Mouse (Mus musculus): ENCODE data around the gene Mtmr4. TPM values are rescaled to one million over a fixed set of nuclear protein-coding genes. Genes with fewer than 3 reads are reported as not detected.
A peak's percentile ranks its signal among the peaks of the same experiment; 100 is the strongest.

The Mtmr4 gene
- polyA plus RNA-seq, 1 experiment from 2014 or later, result 25.7 TPM

DNA sequence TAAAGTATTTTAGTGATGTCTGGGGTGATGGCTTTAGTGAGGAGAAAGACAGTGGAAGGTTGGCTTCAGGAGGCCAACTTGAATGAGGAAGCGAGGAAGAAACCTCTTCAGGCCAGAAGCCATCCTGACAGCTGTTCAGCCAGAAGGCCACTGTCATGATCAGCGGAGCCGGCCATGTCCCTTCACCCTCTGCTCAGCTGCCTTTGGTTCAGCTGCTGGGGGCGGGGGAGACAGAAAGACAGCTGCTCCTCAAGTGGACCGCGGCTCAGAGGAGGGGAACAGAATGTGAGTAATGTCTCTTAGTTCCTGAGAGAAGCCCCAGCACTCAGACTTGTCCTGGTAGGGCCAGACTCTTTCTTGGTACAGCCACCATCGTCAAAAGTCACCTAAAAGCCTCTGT is 18.2 kb upstream of the Mtmr4 start:
- WGBS, result 81% methylated on average over 7 of the region's 7 CpGs
- Histone ChIP-seq H3K4me1 (peaks cover 29% of the 10 kb centered on the region), H3K9me3 (replicated peaks) (no peaks in the 10 kb centered on the region), H3K36me3 (no peaks in the 10 kb centered on the region), H3K4me2 (replicated peaks) (no peak overlapping the region), H3K9ac (no peak overlapping the region), H3K27me3 (no peaks in the 10 kb centered on the region), H3K4me3 (replicated peaks) (no peak overlapping the region), H3K27ac (replicated peaks) (peak overlapping the region; percentile 29; the same call in 1 of the 2 replicates)
- no peak for ATAC-seq (ENCODE audit: insufficient number of reproducible peaks, low FRiP score, low TSS enrichment, low read depth)

DNA sequence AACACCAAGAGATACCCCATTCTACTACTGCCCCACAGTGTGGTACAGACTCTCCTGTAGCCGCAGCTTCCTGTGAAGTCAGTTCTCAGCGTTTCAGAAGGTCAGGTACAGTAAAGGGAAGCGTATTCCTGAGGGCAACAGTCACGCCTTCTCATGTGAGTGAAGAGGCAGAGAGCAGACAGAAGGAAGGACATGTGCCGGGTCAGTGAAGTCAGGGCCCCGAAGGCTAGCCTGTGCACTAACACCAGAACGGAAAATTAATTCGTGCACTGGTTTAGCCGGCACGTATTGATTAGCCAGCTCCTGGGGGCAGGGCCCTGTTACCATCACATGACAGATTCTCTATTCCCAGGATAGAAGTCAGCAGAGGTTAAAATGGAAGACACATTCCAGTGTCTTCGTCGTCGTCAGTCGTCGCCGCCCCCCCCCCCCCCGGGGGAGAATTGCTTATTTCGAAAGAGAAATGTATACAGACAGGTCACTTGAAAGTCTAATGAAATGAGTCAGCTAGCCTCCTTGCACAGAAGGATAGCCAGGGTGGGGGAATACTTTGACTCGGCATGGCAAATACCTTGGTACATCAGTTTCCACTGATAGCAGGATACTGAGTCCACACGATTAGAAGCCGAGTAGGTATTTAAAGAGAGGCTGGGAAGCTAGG is 17.3 kb upstream of the Mtmr4 start:
- Histone ChIP-seq H3K4me1 (peaks cover 30% of the 10 kb centered on the region), H3K27me3 (no peaks in the 10 kb centered on the region), H3K4me2 (replicated peaks) (no peak overlapping the region), H3K9me3 (replicated peaks) (no peaks in the 10 kb centered on the region), H3K9ac (no peak overlapping the region), H3K4me3 (replicated peaks) (no peak overlapping the region), H3K36me3 (no peaks in the 10 kb centered on the region), H3K27ac (replicated peaks) (peak overlapping the region; percentile 29; the same call in 1 of the 2 replicates)
- WGBS, result 58% methylated on average over 21 of the region's 21 CpGs
- ATAC-seq (ENCODE audit: insufficient number of reproducible peaks, low FRiP score, low TSS enrichment, low read depth), result no peak

DNA sequence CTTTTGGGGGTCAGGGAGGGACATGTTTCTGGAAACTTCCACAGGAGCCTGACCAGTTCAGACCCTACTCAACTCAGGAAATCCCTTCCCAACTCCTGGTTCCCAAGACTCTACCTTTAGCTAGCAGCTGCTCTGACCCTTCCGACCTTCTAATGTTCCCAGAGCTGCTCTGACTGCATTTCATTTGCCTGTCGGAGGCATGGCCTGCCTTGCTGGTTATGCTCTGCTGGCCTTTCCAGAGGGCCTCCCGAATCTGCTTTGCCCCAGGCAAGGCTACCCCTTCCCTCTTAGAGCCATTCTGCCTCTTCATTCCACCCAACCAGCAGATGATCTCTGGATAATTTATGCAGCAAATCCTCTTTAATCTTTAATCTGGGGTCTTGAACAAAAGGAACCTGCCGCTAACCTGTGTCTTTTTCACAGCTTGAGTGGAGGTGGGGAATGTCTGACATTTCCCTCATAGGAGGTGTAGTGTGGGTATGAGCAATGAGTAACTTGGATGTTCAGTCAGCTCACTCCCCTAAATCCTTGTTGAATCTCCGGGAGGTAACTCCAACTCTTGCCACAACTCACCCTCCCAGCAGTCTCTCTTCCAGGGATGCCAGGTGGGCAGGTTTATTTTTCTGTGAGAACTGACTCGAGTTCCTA is 14.2 kb upstream of the Mtmr4 start:
- no peak overlapping the region for H3K27ac ChIP-seq (replicated peaks)
- no peak overlapping the region for H3K9ac ChIP-seq
- H3K9me3 ChIP-seq (replicated peaks), result no peaks in the 10 kb centered on the region
- ATAC-seq (ENCODE audit: insufficient number of reproducible peaks, low FRiP score, low TSS enrichment, low read depth), result no peak
- no peaks in the 10 kb centered on the region for H3K36me3 ChIP-seq
- 13% methylated on average over 6 of the region's 6 CpGs for whole genome bisulfite sequencing
- H3K4me2 ChIP-seq (replicated peaks), result peak overlapping the region; percentile 94
- peak overlapping the region; percentile 57 for H3K4me3 ChIP-seq (replicated peaks)
- H3K27me3 ChIP-seq, result no peaks in the 10 kb centered on the region
- H3K4me1 ChIP-seq, result peaks cover 20% of the 10 kb centered on the region

DNA sequence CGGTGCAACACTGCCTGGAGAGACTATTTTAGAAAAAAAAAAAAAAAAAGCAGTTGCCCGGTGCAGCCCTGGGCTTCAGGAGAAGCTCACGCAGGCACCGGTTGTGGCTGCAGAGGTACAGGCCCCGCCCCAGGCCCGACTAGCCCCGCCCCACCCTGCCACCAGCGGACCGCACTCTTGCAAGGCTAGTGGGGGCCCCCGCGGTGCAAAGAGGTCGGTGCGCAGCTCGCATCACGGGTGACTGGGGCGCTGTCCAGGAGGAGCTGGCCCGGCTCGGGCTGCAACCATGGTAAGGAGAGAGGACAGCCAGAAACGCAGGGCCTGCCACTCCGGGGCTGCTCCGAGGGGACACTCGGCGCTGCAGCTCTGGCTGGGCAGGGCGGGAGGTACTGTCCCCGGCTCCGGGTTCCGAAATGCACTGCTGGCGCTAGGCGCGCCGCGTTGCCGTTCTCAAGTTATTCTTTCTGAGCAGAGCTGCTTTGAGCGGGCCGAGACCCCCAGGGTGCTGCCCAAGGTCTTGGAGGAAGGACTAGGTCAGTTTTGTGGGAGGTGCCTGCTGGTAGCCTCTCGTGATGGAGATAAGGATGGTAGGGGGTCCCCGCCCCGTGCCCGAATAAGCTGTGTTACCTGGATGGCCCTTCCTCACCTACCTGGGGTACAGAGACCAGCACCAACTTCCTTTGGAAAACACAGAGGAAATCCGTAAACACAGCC is 13.6 kb upstream of the Mtmr4 start:
- peak; percentile 59; the same call in 1 of the 2 replicates for ATAC-seq (ENCODE audit: insufficient number of reproducible peaks, low FRiP score, low TSS enrichment, low read depth)
- no peaks in the 10 kb centered on the region for H3K9me3 ChIP-seq (replicated peaks)
- WGBS, result 1% methylated on average over 40 of the region's 40 CpGs
- peak overlapping the region; percentile 57 for H3K4me3 ChIP-seq (replicated peaks)
- H3K4me2 ChIP-seq (replicated peaks), result peak overlapping the region; percentile 94
- H3K4me1 ChIP-seq, result peaks cover 20% of the 10 kb centered on the region
- H3K9ac ChIP-seq, result peak overlapping the region; percentile 39
- H3K27me3 ChIP-seq, result no peaks in the 10 kb centered on the region
- H3K36me3 ChIP-seq, result no peaks in the 10 kb centered on the region
- peak overlapping the region; percentile 48; the same call in 1 of the 2 replicates for H3K27ac ChIP-seq (replicated peaks)

DNA sequence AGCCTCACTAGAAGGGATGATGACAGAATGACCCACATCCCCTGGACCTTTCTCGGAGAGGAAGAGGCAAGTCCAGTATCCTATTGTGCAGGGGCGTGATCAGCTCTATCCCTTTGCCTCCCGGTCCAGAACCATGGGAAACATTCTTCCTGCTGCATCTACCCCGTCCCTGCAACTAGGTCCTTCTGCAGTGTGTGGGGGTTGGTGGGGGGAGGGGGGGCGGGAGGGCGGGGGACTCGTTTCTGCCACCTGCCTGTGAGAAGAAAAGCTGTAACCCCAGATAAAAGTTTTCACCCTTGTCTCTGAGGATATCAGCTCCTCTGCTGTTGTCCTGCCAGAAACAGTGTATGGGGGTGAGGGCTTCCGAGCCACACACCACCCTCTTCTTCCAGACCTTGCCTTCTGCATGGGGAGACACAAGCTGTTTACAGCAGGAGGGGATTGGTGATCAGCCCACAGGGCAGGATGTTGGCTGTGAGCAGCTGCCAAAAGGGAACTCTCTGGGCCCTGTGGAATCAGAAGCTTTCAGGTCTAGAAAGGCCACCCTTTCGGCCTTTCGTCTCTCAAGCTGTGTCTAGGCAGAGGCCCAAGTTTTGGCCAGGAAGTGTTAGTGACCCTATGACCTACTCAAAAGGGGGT is 12.9 kb upstream of the Mtmr4 start:
- peaks cover 20% of the 10 kb centered on the region for H3K4me1 ChIP-seq
- 21% methylated on average over 10 of the region's 10 CpGs for WGBS
- H3K36me3 ChIP-seq, result no peaks in the 10 kb centered on the region
- peak overlapping the region; percentile 94 for H3K4me2 ChIP-seq (replicated peaks)
- H3K27ac ChIP-seq (replicated peaks), result no peak overlapping the region
- H3K9ac ChIP-seq, result no peak overlapping the region
- ATAC-seq (ENCODE audit: insufficient number of reproducible peaks, low FRiP score, low TSS enrichment, low read depth), result 0 out of 2 replicates have a peak, but pooled peaks have one; percentile 20
- no peaks in the 10 kb centered on the region for H3K9me3 ChIP-seq (replicated peaks)
- H3K4me3 ChIP-seq (replicated peaks), result peak overlapping the region; percentile 57
- no peaks in the 10 kb centered on the region for H3K27me3 ChIP-seq

DNA sequence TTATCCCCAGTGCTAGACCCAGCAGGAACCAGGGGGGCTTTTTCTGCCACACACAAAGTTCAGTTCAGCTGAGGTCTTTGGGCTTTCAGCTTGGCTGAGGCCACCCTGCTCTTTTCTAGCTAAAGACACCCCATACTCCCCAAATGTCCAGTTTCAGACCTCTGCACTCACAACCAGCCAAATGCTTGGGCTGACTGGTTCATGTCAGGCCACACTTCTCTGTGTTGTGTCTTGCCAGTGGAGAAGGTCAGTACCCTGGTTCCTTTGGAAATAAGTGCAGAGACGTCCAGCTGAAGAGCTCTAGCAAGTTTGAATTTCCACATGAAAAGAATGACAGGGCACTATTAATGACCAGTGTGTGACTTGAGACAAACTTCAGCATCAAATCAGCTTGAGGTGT is 12.2 kb upstream of the Mtmr4 start:
- H3K4me3 ChIP-seq (replicated peaks), result no peak overlapping the region
- no peak overlapping the region for H3K27ac ChIP-seq (replicated peaks)
- no peaks in the 10 kb centered on the region for H3K36me3 ChIP-seq
- peaks cover 18% of the 10 kb centered on the region for H3K4me1 ChIP-seq
- no peak overlapping the region for H3K4me2 ChIP-seq (replicated peaks)
- ATAC-seq (ENCODE audit: insufficient number of reproducible peaks, low FRiP score, low TSS enrichment, low read depth), result no peak
- WGBS, result 47% methylated on average over 1 of the region's 1 CpGs
- no peak overlapping the region for H3K9ac ChIP-seq
- H3K9me3 ChIP-seq (replicated peaks), result no peaks in the 10 kb centered on the region
- H3K27me3 ChIP-seq, result no peaks in the 10 kb centered on the region

DNA sequence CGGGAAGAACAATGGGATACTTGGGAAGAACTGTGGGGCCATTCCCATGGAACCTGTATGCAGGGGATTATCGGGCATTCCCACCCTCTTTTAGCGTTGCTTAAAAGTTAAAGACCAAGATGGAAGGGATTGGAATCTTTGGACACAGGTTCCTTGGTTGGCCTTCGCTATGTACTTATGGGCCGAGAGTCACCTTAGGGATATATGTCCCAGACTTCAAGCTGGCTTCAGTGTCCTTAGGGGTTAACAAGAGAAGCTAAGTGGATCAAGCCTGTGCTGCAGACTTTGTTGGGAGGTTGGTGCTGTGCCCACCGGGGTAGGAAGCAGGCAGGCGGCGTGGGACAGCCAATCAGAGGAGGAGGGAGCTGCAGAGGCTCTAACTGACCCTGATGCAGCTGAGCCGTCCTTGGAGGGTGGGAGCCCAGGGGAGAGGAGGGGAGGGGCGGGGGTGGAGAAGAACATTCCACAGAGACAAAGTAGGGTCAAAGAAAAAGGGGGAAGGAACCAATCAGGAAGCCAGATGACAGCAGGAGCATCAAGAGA is 11.3 kb upstream of the Mtmr4 start:
- H3K27me3 ChIP-seq, result no peaks in the 10 kb centered on the region

DNA sequence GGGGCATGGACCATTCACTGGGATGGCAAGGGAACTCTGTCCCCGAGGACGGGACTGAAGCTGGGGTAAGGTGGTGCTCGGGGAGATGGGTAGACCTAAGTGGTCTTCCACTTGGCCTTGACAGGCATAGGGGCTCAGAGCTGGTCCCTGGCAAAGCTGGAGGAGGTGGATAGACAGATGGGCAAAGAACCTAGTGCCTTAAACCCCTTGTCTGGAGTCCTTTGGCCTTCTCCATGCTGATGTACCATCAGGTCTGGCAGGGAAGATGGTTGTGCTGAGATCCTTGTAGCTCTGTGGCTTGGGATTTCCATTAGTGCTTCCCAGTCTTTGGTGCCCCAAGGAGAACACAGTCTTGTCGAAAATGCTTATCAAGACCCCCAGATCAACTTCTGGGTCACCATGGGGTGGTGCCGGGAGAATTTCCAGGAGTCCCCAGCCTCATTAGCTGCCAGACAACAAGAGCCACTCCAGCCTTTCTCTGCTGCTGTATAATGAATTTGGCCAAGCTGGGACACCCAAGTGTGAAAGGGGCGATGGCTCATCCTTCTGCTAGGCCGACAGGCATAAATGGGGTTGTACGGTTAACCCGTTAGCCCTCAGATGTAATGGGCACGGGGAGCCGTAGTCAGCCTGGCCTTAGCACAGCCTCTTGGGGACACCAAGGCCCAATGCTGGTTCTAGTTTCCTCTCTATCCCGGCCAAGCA is 10.6 kb upstream of the Mtmr4 start:
- H3K9ac ChIP-seq, result no peak overlapping the region
- no peaks in the 10 kb centered on the region for H3K36me3 ChIP-seq
- H3K4me2 ChIP-seq (replicated peaks), result no peak overlapping the region
- H3K4me1 ChIP-seq, result peaks cover 17% of the 10 kb centered on the region
- 87% methylated on average over 12 of the region's 12 CpGs for WGBS
- no peak overlapping the region for H3K4me3 ChIP-seq (replicated peaks)
- ATAC-seq (ENCODE audit: insufficient number of reproducible peaks, low FRiP score, low TSS enrichment, low read depth), result no peak
- no peaks in the 10 kb centered on the region for H3K9me3 ChIP-seq (replicated peaks)
- H3K27ac ChIP-seq (replicated peaks), result no peak overlapping the region
- H3K27me3 ChIP-seq, result no peaks in the 10 kb centered on the region

More for the DNA sequence above, 11.3 kb upstream of the Mtmr4 start:
- H3K4me2 ChIP-seq (replicated peaks), result no peak overlapping the region
- H3K9me3 ChIP-seq (replicated peaks), result no peaks in the 10 kb centered on the region
- no peak for ATAC-seq (ENCODE audit: insufficient number of reproducible peaks, low FRiP score, low TSS enrichment, low read depth)
- no peak overlapping the region for H3K4me3 ChIP-seq (replicated peaks)
- H3K36me3 ChIP-seq, result no peaks in the 10 kb centered on the region
- H3K9ac ChIP-seq, result no peak overlapping the region
- H3K27ac ChIP-seq (replicated peaks), result no peak overlapping the region
- H3K4me1 ChIP-seq, result peaks cover 17% of the 10 kb centered on the region
- WGBS, result 54% methylated on average over 9 of the region's 10 CpGs

DNA sequence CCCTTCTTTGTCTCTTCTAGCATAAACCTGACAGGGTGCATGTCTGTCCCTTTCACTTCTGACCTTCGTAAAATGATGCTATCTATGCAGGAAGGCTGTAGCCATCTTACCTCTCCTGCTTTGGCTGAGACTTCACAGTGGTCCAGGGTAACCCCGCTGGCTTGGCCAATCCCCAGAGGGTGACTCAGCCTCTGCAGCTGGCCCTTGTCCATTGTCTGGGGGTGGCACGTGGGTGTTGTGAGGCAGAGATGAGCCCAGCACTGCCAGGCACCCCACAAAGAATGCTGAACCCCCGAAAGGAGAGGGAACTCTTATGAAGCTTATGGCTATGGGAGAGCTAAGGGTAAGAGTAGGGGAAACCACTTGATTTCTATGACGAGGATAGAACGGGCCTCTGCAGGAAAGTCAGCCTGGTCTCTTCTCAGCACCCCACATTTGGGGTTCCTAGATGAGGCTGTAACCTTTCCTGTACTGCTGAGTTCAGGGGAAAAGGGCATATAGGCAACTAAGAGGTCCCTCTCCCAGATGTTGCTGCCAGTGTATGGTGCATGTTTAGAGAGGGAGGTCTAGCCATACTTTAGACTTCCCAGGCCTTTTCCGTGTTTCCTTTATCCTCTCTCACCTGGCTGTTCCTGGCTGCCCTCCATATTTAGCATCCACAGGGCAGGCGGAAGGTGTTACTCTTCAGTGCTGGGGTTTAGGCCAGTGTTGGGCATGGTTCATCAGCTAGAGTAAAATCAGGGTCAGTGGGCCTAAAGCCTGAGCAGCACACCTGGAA is 9.8 kb upstream of the Mtmr4 start:
- Histone ChIP-seq H3K36me3 (no peaks in the 10 kb centered on the region), H3K9ac (no peak overlapping the region), H3K4me3 (replicated peaks) (no peak overlapping the region), H3K9me3 (replicated peaks) (no peaks in the 10 kb centered on the region), H3K4me1 (peaks cover 17% of the 10 kb centered on the region), H3K27me3 (no peaks in the 10 kb centered on the region), H3K27ac (replicated peaks) (no peak overlapping the region), H3K4me2 (replicated peaks) (no peak overlapping the region)
- no peak for ATAC-seq (ENCODE audit: insufficient number of reproducible peaks, low FRiP score, low TSS enrichment, low read depth)
- WGBS, result 83% methylated on average over 8 of the region's 8 CpGs

Measured in embryonic facial prominence, embryonic 15.5 days (tissue).